In genomic region chr1:55161895-55162294, GRCm38 (mm10) we compare ENCODE assay signal across 8 mouse cellular contexts. TPM values are rescaled to one million over a fixed set of nuclear protein-coding genes. Genes with fewer than 3 reads are reported as not detected.
DNase-seq lines count a peak whose midpoint lies in the region; ATAC-seq and TF ChIP-seq lines count a peak whose summit lies in the region.
"Had no signal": no experiment of that assay in that cellular context is flagged by ENCODE, and none has a peak within 500 bp of the region (broad histone marks: within the 10 kb centered on the region; RNA-seq: fewer than 3 reads in every experiment).

No protein-coding gene starts in this region.

- no peak for TF ChIP-seq EP300 in liver, postnatal 0 days (IDR thresholded peaks at IDR 0.05; ENCODE audit: low read depth)

- H3K4me1 ChIP-seq in embryonic facial prominence, embryonic 10.5 days = no peaks in the 10 kb centered on the region
- H3K4me1 ChIP-seq in liver, postnatal 0 days (ENCODE audit: insufficient read depth) = no peaks in the 10 kb centered on the region

- H3K4me3 ChIP-seq in embryonic facial prominence, embryonic 10.5 days = no peak overlapping the region
- H3K4me3 ChIP-seq in liver, postnatal 0 days (ENCODE audit: low read depth, low read length) = no peak overlapping the region
- H3K4me3 ChIP-seq: erythroblast, embryonic 14.5 days had no signal

- H3K27me3 ChIP-seq in embryonic facial prominence, embryonic 10.5 days (replicated peaks; ENCODE audit: low read depth, poor library complexity, severe bottlenecking) = no peaks in the 10 kb centered on the region
- H3K27me3 ChIP-seq in liver, postnatal 0 days (ENCODE audit: insufficient read depth, low read length) = no peaks in the 10 kb centered on the region

- no peak overlapping the region for H3K9ac ChIP-seq in liver, postnatal 0 days (replicated peaks)

- 68% methylated on average over 7 of the region's 7 CpGs for WGBS in embryonic facial prominence, embryonic 10.5 days
- WGBS in liver, postnatal 0 days (ENCODE audit: insufficient replicate concordance) = 75% methylated on average over 7 of the region's 7 CpGs

- H3K36me3 ChIP-seq in embryonic facial prominence, embryonic 10.5 days (replicated peaks) = peaks cover 27% of the 10 kb centered on the region
- peaks cover 8% of the 10 kb centered on the region for H3K36me3 ChIP-seq in liver, postnatal 0 days (replicated peaks; ENCODE audit: insufficient read depth, low read length)

- 0 out of 2 replicates have a peak, but pooled peaks have one; percentile 43 for ATAC-seq in liver, postnatal 0 days

- DNase-seq in layer of hippocampus, postnatal 10 days (ENCODE audit: low spot score in 2 of 2) = peak; percentile 25 to 37
- no peak for DNase-seq in layer of hippocampus, adult 11-12 months (ENCODE audit: low spot score)
- peak; percentile 79 for DNase-seq in R1 (ENCODE audit: low read depth, low spot score)
- peak; percentile 49 for DNase-seq in embryonic facial prominence, embryonic 10.5 days (ENCODE audit: low spot score)
- DNase-seq in liver, postnatal 0 days = peak; percentile 58
- peak; percentile 25 to 27 for DNase-seq in thymus, postnatal 36 days
- no peak for DNase-seq in gastrocnemius, postnatal 4 days (ENCODE audit: low spot score in 2 of 2)

- H3K4me2 ChIP-seq in liver, postnatal 0 days (ENCODE audit: low read depth, low read length) = no peak overlapping the region

- no peak overlapping the region for H3K27ac ChIP-seq in embryonic facial prominence, embryonic 10.5 days (replicated peaks)
- H3K27ac ChIP-seq in liver, postnatal 0 days (ENCODE audit: low read depth) = no peak overlapping the region

- peak; percentile 69 for TF ChIP-seq CTCF in liver, postnatal 0 days (IDR thresholded peaks at IDR 0.05; ENCODE audit: low read depth)

- H3K9me3 ChIP-seq in embryonic facial prominence, embryonic 10.5 days = no peaks in the 10 kb centered on the region
- H3K9me3 ChIP-seq in liver, postnatal 0 days (ENCODE audit: low read length) = no peaks in the 10 kb centered on the region

RNA-seq across cellular contexts. Expression of gene Mob4, which starts 30.9 kb away (rescaled TPM):
- total RNA-seq in layer of hippocampus, postnatal 10 days (2021) = 10 to 100 TPM; 64.7 to 79.4 TPM
- 129 and 137 TPM in 2 replicates for polyA plus RNA-seq in embryonic facial prominence, embryonic 10.5 days (2016; fragmentation: Nextera tagmentation; extraction: Ambion mirVana)
- polyA plus RNA-seq in liver, postnatal 0 days (2015; fragmentation: Nextera tagmentation; extraction: Ambion mirVana) = 40.1 and 42.2 TPM in 2 replicates
- 10 to 100 TPM; 53.1 to 56.2 TPM for total RNA-seq in gastrocnemius, postnatal 4 days (2021)

Comparison
In these comparisons a context has a peak if more than half of its experiments do, and no peak if none do; other contexts are left out.
1. DNase-seq: peak in layer of hippocampus, postnatal 10 days (2 of 2), R1 (single experiment), embryonic facial prominence, embryonic 10.5 days (single experiment), liver, postnatal 0 days (single experiment) and thymus, postnatal 36 days (2 of 2); none in layer of hippocampus, adult 11-12 months (single experiment) and gastrocnemius, postnatal 4 days (0 of 2).